15 mouse cellular contexts compared by ENCODE assay signal in genomic region chr11:52915648-52916047, GRCm38 (mm10).
"Had no signal": no experiment of that assay in that cellular context is flagged by ENCODE, and none has a peak within 500 bp of the region (broad histone marks: within the 10 kb centered on the region; RNA-seq: fewer than 3 reads in every experiment).

No protein-coding gene starts in this region.

- ATAC-seq: liver, postnatal 0 days; lung, postnatal 0 days; midbrain, embryonic 13.5 days; midbrain, embryonic 15.5 days had no signal

- H3K27me3 ChIP-seq: liver, embryonic 15.5 days; lung, embryonic 15.5 days; megakaryocyte, embryonic 14.5 days; midbrain, embryonic 13.5 days; midbrain, embryonic 15.5 days; neural tube, embryonic 12.5 days; stomach, embryonic 15.5 days had no signal

- H3K9ac ChIP-seq: liver, embryonic 15.5 days; liver, postnatal 0 days; lung, embryonic 15.5 days; midbrain, embryonic 13.5 days; midbrain, embryonic 15.5 days; neural tube, embryonic 12.5 days; stomach, embryonic 15.5 days had no signal

- H3K4me3 ChIP-seq: liver, embryonic 15.5 days; lung, embryonic 15.5 days; megakaryocyte, embryonic 14.5 days; midbrain, embryonic 13.5 days; midbrain, embryonic 15.5 days; neural tube, embryonic 12.5 days; stomach, embryonic 15.5 days had no signal

- H3K9me3 ChIP-seq: liver, embryonic 15.5 days; lung, embryonic 15.5 days; midbrain, embryonic 15.5 days; stomach, embryonic 15.5 days had no signal

- H3K4me2 ChIP-seq: liver, embryonic 15.5 days; lung, embryonic 15.5 days; midbrain, embryonic 13.5 days; midbrain, embryonic 15.5 days; neural tube, embryonic 12.5 days; stomach, embryonic 15.5 days had no signal

- H3K4me1 ChIP-seq: liver, embryonic 15.5 days; megakaryocyte, embryonic 14.5 days had no signal

- H3K27ac ChIP-seq: liver, embryonic 15.5 days; lung, embryonic 15.5 days; macrophage; midbrain, embryonic 13.5 days; midbrain, embryonic 15.5 days; neural tube, embryonic 12.5 days; stomach, embryonic 15.5 days; stomach, postnatal 0 days had no signal

- DNase-seq: liver, postnatal 0 days; lung, adult 2 months; lung, postnatal 14 days; lung, postnatal 36 days; thymus, adult 18-20 months had no signal

- H3K36me3 ChIP-seq: liver, embryonic 15.5 days; lung, embryonic 15.5 days; midbrain, embryonic 13.5 days; midbrain, embryonic 15.5 days; neural tube, embryonic 12.5 days; stomach, embryonic 15.5 days had no signal
